Comparison of ENCODE assay signal across 10 mouse cellular contexts in genomic region chr10:43689161-43689913, GRCm38 (mm10).
DNase-seq lines count a peak whose midpoint lies in the region; TF ChIP-seq lines count a peak whose summit lies in the region.
"Had no signal": no experiment of that assay in that cellular context is flagged by ENCODE, and none has a peak within 500 bp of the region (broad histone marks: within the 10 kb centered on the region; RNA-seq: fewer than 3 reads in every experiment).

No protein-coding gene starts in this region.

- no peak for TF ChIP-seq CTCF in embryonic fibroblast, embryonic 13.5 days (IDR thresholded peaks at IDR 0.05; ENCODE audit: borderline replicate concordance, insufficient read depth, low read length)

- H3K4me3 ChIP-seq in embryonic fibroblast, embryonic 13.5 days (ENCODE audit: insufficient read depth, low read length) = peak overlapping the region; percentile 2; the same call in 1 of the 2 replicates
- H3K4me3 ChIP-seq: forebrain, embryonic 15.5 days had no signal

- peak; percentile 11 for DNase-seq in layer of hippocampus, adult 11-12 months (ENCODE audit: low spot score)
- DNase-seq in layer of hippocampus, postnatal 25 days (ENCODE audit: extremely low spot score in 1 of 2, low spot score in 1 of 2) = no peak
- DNase-seq in R1 (ENCODE audit: low read depth, low spot score) (peak; percentile 9), MN1 (ENCODE audit: low spot score) (no peak)
- DNase-seq in kidney, postnatal 4 days = peak; percentile 19 to 28
- DNase-seq in urinary bladder, postnatal 14 days (ENCODE audit: low spot score) = no peak
- DNase-seq in spleen, postnatal 10 days (ENCODE audit: low spot score in 2 of 2) = no peak
- DNase-seq: liver had no signal

- no peak for TF ChIP-seq POLR2A in embryonic fibroblast, embryonic 13.5 days (IDR thresholded peaks at IDR 0.05; ENCODE audit: low read depth, low read length)

- H3K27ac ChIP-seq in embryonic fibroblast, embryonic 13.5 days (ENCODE audit: insufficient read depth, low read length) = no peak overlapping the region
- H3K27ac ChIP-seq: forebrain, embryonic 15.5 days had no signal

- peaks cover 17% of the 10 kb centered on the region for H3K4me1 ChIP-seq in embryonic fibroblast, embryonic 13.5 days (ENCODE audit: control insufficient read depth, insufficient read depth, low read length)
- H3K4me1 ChIP-seq: forebrain, embryonic 15.5 days had no signal

Comparison
In these comparisons a context has a peak if more than half of its experiments do, and no peak if none do; other contexts are left out.
1. DNase-seq: peak in layer of hippocampus, adult 11-12 months (single experiment), R1 (single experiment) and kidney, postnatal 4 days (2 of 2); none in layer of hippocampus, postnatal 25 days (0 of 2), urinary bladder, postnatal 14 days (single experiment), spleen, postnatal 10 days (0 of 2) and MN1 (single experiment).